Mouse (Mus musculus) lung, adult 10 weeks (tissue): ENCODE data around the gene Purb. TPM values are rescaled to one million over a fixed set of nuclear protein-coding genes. Genes with fewer than 3 reads are reported as not detected.

Experiments used
- polyA plus RNA-seq: library from polyadenylated mRNA; stranded (reverse); fragments of 350-450 nt; fragmentation: Illumina TruSeq; extraction: RNeasy Lipid Tissue Mini Kit (QIAGEN cat#74804); gene quantifications from one replicate; pipeline ENCODE4 v1.2.3, GENCODE M21; 2014; ENCODE audit warnings: low read depth, low replicate concordance; ENCODE audit not compliant: insufficient read depth

The Purb gene
- polyA plus RNA-seq = 17.3 TPM

DNA sequence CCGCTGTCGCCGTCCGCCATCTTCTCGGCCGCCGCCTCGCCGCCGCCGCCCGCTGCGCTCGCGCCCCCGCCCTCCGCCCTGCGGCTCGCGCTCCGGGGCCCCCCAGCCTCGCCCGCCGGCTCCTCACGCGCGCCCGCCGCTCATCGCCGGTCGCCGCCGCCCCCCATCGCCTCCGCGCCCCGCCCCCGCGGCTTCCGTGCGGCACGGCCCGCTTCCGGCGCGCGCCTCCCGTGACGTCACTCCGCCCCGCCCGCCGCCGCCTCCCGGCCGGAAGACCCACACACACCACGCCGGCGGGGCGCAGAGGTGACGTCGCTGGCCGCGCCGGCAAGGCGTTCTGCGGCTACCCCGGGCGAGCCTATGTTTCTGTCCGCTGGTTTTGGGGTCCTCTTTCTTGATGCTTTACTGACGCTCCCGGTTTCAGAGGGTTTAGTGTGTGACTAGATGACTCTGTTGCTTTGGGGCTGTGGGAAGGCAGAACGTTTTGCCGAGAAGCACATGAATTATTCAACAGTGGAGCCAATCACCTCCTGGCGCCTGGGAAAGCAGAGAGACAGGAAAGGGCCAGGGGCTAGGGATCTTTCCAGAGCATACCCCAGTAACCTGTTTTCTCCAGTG lies at the start of gene Purb:
TSS of gene Purb (minus strand) at position 51 of the 618 bp plus-strand sequence.

DNA sequence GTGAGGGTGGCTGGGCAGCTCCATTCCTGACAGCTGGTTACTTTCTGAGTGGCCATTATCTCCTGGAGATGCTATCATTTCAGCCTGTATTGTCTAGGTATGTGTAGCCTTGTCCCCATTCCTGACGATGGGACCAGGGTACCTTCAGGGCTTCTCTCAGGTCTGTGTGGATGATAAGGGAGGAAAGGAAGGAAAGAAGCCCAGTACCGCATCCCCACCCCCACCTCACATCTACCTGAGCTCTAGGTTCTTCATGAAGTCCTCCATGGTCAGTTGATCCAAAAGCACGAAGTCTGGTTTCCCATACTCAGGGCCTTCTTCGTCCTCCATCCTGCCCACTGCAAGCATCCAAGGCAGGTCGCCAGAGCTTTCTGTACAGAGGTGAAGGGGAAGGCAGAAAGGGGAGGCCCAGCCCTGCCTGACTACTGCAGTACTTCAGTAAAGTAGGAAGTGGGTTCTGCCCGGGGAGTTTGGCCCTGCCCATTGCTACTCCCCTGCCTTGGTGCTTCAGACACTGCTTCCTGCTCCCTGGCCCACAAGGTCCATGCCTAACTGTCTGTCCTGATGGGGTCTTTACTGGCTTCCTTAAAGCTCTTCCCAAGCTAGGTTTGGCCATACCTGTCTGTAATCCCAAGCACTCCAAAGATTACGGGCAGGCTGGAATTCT lies 44.9 kb upstream of the Purb start, which contains the start of gene Myo1g:
TSS of gene Myo1g (minus strand) at position 459 of the 667 bp plus-strand sequence.

DNA sequence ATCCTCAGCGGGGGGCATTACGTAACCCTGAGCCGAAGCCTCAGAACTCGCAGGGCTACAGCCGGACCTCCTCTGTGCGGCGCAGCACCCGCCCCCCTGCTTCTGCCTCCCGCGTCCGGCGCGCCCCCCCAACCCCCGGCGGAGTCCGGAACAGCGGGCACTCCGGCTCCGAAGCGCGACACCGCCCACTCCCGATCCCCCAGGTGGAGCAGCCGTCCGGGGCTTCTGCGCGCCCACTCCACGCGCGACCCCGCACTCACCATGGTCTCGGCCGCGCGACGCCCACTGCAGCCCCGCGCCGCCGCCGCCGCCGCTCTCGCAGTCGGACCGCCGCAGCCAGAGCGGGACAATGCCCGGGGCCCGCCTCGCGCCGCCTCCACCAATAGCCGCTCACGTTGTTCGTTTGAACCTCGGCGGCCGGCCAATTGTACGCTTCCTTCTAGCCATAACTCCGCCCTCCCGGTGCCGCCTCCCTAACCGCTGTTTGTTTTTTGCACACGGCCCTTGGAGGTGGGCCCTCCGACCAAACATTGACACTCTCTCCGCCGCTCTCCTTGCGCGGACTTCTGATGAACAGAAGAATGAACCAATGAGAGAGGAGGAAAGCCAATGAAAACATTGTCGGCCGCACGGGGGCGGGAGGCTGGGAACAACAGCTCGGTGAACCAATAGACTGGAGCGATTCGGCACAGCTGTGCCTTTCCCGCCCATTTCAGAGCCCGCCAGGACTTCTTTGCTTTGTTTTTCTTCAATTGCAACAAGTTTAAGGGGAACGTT lies 31.5 kb downstream of the Purb start, which contains the start of gene H2afv:
TSS of gene H2afv (minus strand) at position 367 of the 777 bp plus-strand sequence.

Other genes with a start within 250 kb of the Purb start
- gene Npc1l1, start 245.8 kb downstream of the Purb start, polyA plus RNA-seq = not detected
- 22.9 TPM for gene Ddx56, start 208.1 kb downstream of the Purb start, polyA plus RNA-seq
- gene Tmed4, start 201.0 kb downstream of the Purb start, polyA plus RNA-seq = 67.5 TPM
- gene Ogdh, start 184.3 kb downstream of the Purb start, polyA plus RNA-seq = 68.9 TPM
- 15.7 TPM for gene Zmiz2, start 86.8 kb downstream of the Purb start, polyA plus RNA-seq
- gene Ppia, start 60.5 kb downstream of the Purb start, polyA plus RNA-seq = 1,907 TPM
- gene H2afv, start 31.5 kb downstream of the Purb start, polyA plus RNA-seq = 125 TPM
- gene Myo1g, start 45.0 kb upstream of the Purb start, polyA plus RNA-seq = 14.6 TPM
- 37.8 TPM for gene Ccm2, start 71.0 kb upstream of the Purb start, polyA plus RNA-seq
- gene Nacad, start 130.1 kb upstream of the Purb start, polyA plus RNA-seq = 2.9 TPM
- 12.1 TPM for gene Tbrg4, start 150.2 kb upstream of the Purb start, polyA plus RNA-seq
- gene Wap, start 162.7 kb upstream of the Purb start, polyA plus RNA-seq = not detected
- 5.7 TPM for gene Ramp3, start 182.6 kb upstream of the Purb start, polyA plus RNA-seq